Mouse (Mus musculus) liver, adult 2 months (tissue): ENCODE measurements around the gene Peli2.

ENCODE experiments used
- CTCF ChIP-seq: fragments of 200-500 bp; IDR thresholded peaks from 2 replicates; pipeline ENCODE4 v1.5.1; 2011; ENCODE audit warnings: low read depth, low read length, control low read depth
- POLR2A ChIP-seq: fragments of 200-500 bp; IDR thresholded peaks from 2 replicates; pipeline ENCODE4 v1.6.1; 2011; ENCODE audit warnings: low read length, control low read depth; ENCODE audit not compliant: insufficient read depth; ENCODE audit errors: extremely low read depth

DNA sequence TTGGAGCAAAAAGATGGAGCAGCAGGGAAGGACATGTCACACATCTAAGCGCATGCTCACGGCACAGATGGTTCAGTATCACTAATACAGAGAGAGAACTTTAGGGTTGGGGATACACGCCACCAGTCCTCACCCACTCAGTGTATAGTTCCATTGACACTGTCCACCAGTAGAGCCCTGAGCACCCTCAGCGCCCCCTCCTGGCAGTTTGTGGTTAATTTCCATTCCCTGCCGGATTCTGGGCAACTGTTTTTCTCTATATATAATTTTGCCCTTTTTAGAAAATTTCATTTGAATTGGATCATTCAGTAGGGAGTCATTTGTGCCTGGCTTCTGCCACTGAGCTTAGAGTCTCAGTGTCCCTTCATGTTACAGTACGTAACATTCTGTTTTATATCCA, 27.1 kb downstream of the Peli2 start:
- TF ChIP-seq CTCF (peak; percentile 76), POLR2A (no peak)
